Mouse (Mus musculus) hindbrain, postnatal 0 days (tissue): Measurements from ENCODE around the gene Vtcn1. TPM values are rescaled to one million over a fixed set of nuclear protein-coding genes. Genes with fewer than 3 reads are reported as not detected.
A peak's percentile ranks its signal among the peaks of the same experiment; 100 is the strongest.

Experiments
- ATAC-seq: fragments of 200-750 bp; cut with Nextera tagmentation; 2 replicates; pipeline ENCODE4 v1.8.0; 2017; ENCODE audit warnings: mild to moderate bottlenecking, moderate TSS enrichment, moderate library complexity
- DNase-seq: peaks from one replicate; pipeline ENCODE4 v3.0.0-alpha.2; 2015; ENCODE audit warnings: low spot score
- H3K27ac ChIP-seq: fragments of 300-500 bp; sonication (generic); 2 replicates; pipeline ENCODE4 v1.5.1; 2014; ENCODE audit warnings: mild to moderate bottlenecking
- H3K27me3 ChIP-seq: fragments of 300-500 bp; sonication (generic); 2 replicates; pipeline ENCODE4 v1.6.1; 2014; ENCODE audit warnings: low read length, mixed read lengths; ENCODE audit not compliant: insufficient read depth
- H3K36me3 ChIP-seq: fragments of 300-500 bp; sonication (generic); 2 replicates; pipeline ENCODE4 v1.6.1; 2014; ENCODE audit warnings: low read length, mixed read lengths; ENCODE audit not compliant: insufficient read depth
- H3K4me1 ChIP-seq: fragments of 300-500 bp; sonication (generic); 2 replicates; pipeline ENCODE4 v1.6.1; 2014; ENCODE audit warnings: antibody characterized with exemption, low read length, mixed read lengths; ENCODE audit not compliant: insufficient read depth
- H3K4me2 ChIP-seq: fragments of 300-500 bp; sonication (generic); 2 replicates; pipeline ENCODE4 v1.6.1; 2014; ENCODE audit warnings: low read depth, mild to moderate bottlenecking, low read length, moderate library complexity, mixed read lengths
- H3K4me3 ChIP-seq: fragments of 300-500 bp; sonication (generic); 2 replicates; pipeline ENCODE4 v1.5.1; 2014; ENCODE audit warnings: low read length
- H3K9ac ChIP-seq: fragments of 300-500 bp; sonication (generic); replicated peaks from 2 replicates; pipeline ENCODE4 v1.6.1; 2014; ENCODE audit warnings: mild to moderate bottlenecking, low read length, moderate library complexity, mixed read lengths
- H3K9me3 ChIP-seq: fragments of 300-500 bp; sonication (generic); 2 replicates; pipeline ENCODE4 v1.6.1; 2016; ENCODE audit warnings: low read length, mixed read lengths
- CTCF ChIP-seq: IDR thresholded peaks from 2 replicates; pipeline ENCODE4 v1.5.1; 2016; ENCODE audit warnings: antibody characterized with exemption, control low read depth, low read depth
- WGBS: fragments of 180-500 bp; shearing (Covaris S2); extraction: QIAGEN DNeasy Blood & Tissue Kit; methylation state at CpG from one replicate; pipeline ENCODE4 v1.1.7; 2014; 5-methylcytosine and 5-hydroxymethylcytosine counted together
- polyA plus RNA-seq: library from polyadenylated mRNA; unstranded; fragments of >200 nt; fragmentation: Nextera tagmentation; extraction: Ambion mirVana; gene quantifications from 2 replicates; pipeline ENCODE4 v1.2.1, GENCODE M21; 2015
- total RNA-seq: library from RNA; depleted of rRNA; stranded (reverse); fragments of >200 nt; gene quantifications from 2 replicates; pipeline ENCODE4 v1.2.3, GENCODE M21; 2014; rRNA removed

Gene Vtcn1
- total and polyA plus RNA-seq, 2 experiments from 2014 or later, result 0.05 TPM; not detected in 1

DNA sequence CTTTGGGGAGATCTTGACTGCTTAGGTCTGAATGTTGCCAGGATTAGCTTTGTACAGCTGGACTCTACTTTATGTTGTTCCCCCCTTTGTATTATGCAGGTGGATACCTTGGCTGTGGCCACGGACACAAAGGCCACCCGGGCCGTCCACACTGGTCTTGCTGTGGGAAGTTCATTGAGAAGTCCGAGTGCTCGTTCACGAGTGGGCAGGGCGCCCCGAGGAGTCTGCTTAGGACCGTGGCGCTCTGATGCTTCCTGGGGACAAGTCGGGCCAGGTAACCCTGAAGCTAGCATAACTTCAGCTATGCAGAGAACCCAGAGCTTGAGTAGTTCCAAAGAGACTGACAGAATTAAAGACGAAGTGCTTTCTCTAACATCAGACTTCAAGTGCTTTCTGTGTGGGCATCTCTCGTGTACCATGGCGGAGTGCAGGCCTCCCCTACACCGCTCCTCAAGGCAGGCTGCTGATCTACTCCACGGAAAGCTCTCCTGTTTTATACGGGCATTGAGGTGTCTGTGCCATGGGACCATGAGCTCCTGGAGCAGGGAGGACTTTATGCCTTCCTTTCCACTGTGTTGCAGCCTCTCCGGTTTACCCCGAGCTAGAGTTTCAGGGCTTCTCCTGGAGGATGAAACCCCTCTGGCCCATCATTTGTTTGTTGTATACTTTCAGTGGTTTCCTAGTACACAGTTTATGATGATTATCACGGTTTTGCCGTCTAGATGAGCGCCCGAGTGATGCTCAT is 106.2 kb downstream of the Vtcn1 start:
- H3K9me3 ChIP-seq, result no peaks in the 10 kb centered on the region
- no peak overlapping the region for H3K9ac ChIP-seq
- no peaks in the 10 kb centered on the region for H3K4me1 ChIP-seq
- no peak overlapping the region for H3K27ac ChIP-seq
- no peak for TF ChIP-seq CTCF
- WGBS, result 94% methylated on average over 23 of the region's 23 CpGs
- no peaks in the 10 kb centered on the region for H3K27me3 ChIP-seq
- no peak overlapping the region for H3K4me3 ChIP-seq
- no peak overlapping the region for H3K4me2 ChIP-seq
- DNase-seq (no peak), ATAC-seq (no peak)
- peaks cover 22% of the 10 kb centered on the region for H3K36me3 ChIP-seq

DNA sequence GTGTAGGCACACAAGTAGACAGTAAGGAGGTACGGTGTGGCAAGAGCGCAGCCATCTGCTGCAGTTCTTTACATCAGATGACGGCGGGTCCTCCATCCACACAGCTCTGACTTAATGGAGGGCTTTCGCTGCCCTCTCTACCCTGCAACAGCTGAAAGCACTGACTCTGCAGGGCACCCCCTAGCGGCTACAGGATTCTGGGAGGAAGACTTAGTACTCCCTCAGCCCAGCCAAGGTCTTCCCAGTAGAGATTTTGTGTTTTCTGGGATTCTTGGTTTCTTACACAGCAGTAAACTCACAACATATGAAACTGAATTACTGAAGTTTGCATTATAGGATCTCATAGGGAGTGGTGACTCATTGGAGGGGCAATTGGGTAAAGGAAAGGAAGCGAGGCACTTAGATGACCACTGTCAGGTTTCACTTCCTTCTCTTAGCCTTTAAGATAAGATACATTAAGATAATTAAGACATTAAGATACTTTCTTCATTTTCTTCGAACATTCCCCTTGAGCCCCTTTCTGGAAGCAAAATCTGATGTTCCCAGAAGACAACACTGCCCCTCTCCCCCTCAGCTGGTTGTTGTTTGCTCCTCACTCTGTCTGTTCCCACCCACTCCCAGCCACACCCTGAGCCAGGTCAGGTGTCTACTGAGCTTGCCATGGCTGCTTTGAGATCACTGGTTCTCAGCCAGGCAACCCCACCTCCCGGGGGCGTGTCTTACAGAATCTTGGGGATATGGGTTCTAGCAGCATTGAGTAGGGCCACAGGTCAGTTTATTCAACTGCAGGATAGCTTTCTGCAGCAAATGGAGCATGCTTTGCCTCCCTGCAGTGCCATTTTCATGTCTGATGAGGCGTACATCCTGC is 107.1 kb downstream of the Vtcn1 start:
- Histone ChIP-seq H3K4me1 (no peaks in the 10 kb centered on the region), H3K9ac (no peak overlapping the region), H3K4me3 (no peak overlapping the region), H3K4me2 (no peak overlapping the region), H3K9me3 (no peaks in the 10 kb centered on the region), H3K36me3 (peaks cover 22% of the 10 kb centered on the region), H3K27ac (no peak overlapping the region), H3K27me3 (no peaks in the 10 kb centered on the region)
- WGBS, result 71% methylated on average over 11 of the region's 11 CpGs
- DNase-seq, result no peak
- ATAC-seq, result no peak
- TF ChIP-seq CTCF, result peak; percentile 23; the same call in 1 of the 2 replicates

DNA sequence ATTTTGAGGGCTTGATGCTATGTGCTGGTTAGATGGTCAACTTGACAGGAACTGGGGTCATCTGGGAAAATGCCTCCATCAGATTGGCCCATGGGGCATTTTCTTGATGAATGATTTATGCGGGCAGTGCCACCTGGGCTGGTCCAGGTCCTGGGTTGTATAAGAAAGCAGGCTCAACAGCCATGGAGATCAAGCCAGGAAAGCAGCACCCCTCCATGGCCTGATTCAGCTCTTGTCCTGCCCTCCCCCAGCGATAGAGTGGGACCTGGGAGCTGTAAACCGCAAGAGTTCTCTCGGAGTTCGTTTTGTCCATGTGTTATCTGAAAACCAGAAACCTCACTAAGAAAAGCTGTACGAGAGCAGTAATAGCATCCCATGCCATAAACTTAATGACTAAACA is 110.3 kb downstream of the Vtcn1 start:
- WGBS, result 95% methylated on average over 6 of the region's 6 CpGs

DNA sequence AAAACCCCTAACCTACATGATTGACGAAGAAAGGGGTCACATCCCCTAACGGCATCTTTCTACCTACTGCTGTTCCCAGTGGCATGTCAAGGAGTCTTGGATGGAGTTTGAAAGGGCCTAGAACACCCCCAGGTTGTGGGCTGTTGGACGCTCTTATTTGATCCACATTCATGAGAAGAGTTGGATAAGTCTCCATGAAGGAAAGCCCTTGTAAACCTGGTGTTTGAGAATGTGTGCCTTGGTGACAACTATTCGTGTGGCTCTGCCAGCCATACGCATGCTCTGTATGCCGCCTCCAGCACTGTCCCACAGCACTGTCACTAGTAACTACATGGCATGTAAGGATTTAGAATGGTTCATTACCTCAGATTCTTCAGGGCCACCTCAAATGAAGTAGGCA is 110.9 kb downstream of the Vtcn1 start:
- 92% methylated on average over 6 of the region's 6 CpGs for WGBS
- H3K4me1 ChIP-seq, result no peaks in the 10 kb centered on the region

More for the DNA sequence above, 110.3 kb downstream of the Vtcn1 start:
- no peak for TF ChIP-seq CTCF
- no peak for DNase-seq
- Histone ChIP-seq H3K36me3 (peaks cover 13% of the 10 kb centered on the region), H3K4me3 (no peak overlapping the region), H3K9me3 (no peaks in the 10 kb centered on the region), H3K4me2 (no peak overlapping the region), H3K27ac (no peak overlapping the region), H3K27me3 (no peaks in the 10 kb centered on the region), H3K9ac (no peak overlapping the region), H3K4me1 (no peaks in the 10 kb centered on the region)
- ATAC-seq, result no peak

DNA sequence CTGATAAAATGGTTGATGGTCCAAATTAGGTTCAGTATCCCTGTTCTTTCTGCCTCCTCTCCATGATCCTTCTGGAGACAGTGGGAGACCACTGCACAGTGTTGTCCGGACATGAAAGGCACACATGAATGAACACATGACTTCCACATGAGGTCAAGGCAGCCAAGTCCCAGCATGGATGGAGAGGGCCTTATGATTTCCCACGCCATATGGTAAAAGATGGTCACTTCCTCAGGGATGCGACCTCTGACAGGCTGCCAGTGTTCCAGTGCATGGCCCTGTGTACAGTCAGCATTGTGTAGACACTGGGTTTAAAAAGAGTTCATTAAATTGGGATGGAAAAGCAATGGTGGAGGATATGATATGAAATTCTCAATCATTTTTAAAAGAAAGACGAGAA is 113.0 kb downstream of the Vtcn1 start:
- Histone ChIP-seq H3K27ac (no peak overlapping the region), H3K4me1 (no peaks in the 10 kb centered on the region), H3K9me3 (no peaks in the 10 kb centered on the region), H3K4me3 (no peak overlapping the region), H3K9ac (no peak overlapping the region), H3K27me3 (no peaks in the 10 kb centered on the region), H3K36me3 (peaks cover 11% of the 10 kb centered on the region), H3K4me2 (no peak overlapping the region)
- 81% methylated on average over 4 of the region's 4 CpGs for WGBS
- ATAC-seq (peak; percentile 32), DNase-seq (no peak)
- TF ChIP-seq CTCF, result no peak

More for the DNA sequence above, 110.9 kb downstream of the Vtcn1 start:
- no peaks in the 10 kb centered on the region for H3K9me3 ChIP-seq
- H3K36me3 ChIP-seq, result peaks cover 13% of the 10 kb centered on the region
- H3K27me3 ChIP-seq, result no peaks in the 10 kb centered on the region
- ATAC-seq, result no peak
- DNase-seq, result no peak
- TF ChIP-seq CTCF, result no peak
- no peak overlapping the region for H3K9ac ChIP-seq
- no peak overlapping the region for H3K27ac ChIP-seq
- H3K4me3 ChIP-seq, result no peak overlapping the region
- no peak overlapping the region for H3K4me2 ChIP-seq

DNA sequence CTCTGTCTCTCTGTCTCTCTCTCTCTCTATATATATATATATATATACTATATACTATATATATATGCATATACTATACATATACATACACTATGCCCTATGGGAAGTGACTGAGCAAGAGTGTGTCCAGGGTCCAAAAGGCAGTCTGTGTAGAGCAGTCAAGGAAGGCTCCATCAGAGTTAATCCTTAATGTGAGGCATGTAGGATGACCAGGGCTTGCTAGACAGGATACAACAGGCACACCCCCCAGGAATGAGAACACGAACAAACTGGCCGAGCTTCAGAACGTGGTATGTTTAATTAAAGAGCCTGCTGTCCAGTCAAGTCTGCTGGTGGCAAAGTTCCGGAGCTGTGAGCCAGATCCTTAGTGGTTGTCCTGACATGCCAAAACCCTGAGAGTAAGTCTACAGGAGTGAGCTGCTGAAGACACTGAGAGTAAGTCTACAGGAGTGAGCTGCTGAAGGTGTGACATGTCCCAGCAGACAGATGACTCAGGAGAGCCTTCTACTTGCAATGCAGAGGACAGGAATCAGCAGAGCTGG is 115.3 kb downstream of the Vtcn1 start:
- no peak overlapping the region for H3K9ac ChIP-seq
- no peak overlapping the region for H3K27ac ChIP-seq
- H3K27me3 ChIP-seq, result no peaks in the 10 kb centered on the region
- H3K9me3 ChIP-seq, result no peaks in the 10 kb centered on the region
- DNase-seq (no peak), ATAC-seq (no peak)
- H3K4me1 ChIP-seq, result no peaks in the 10 kb centered on the region
- no peak overlapping the region for H3K4me3 ChIP-seq
- H3K4me2 ChIP-seq, result no peak overlapping the region
- 87% methylated on average over 4 of the region's 4 CpGs for WGBS
- no peak for TF ChIP-seq CTCF
- H3K36me3 ChIP-seq, result no peaks in the 10 kb centered on the region

Other genes starting within 250 kb of the Vtcn1 start
- gene Man1a2, start 140.0 kb upstream of the Vtcn1 start, total RNA-seq, result 44.3 and 49.0 TPM in 2 replicates
- 73.2 and 88.3 TPM in 2 replicates for gene Man1a2, start 140.0 kb upstream of the Vtcn1 start, polyA plus RNA-seq
- 9.0 and 9.9 TPM in 2 replicates for gene Trim45, start 96.7 kb downstream of the Vtcn1 start, total RNA-seq
- 5.2 and 5.9 TPM in 2 replicates for gene Trim45, start 96.7 kb downstream of the Vtcn1 start, polyA plus RNA-seq
- 6.7 and 8.4 TPM in 2 replicates for gene Ttf2, start 144.2 kb downstream of the Vtcn1 start, total RNA-seq
- gene Ttf2, start 144.2 kb downstream of the Vtcn1 start, polyA plus RNA-seq, result 3.3 and 3.9 TPM in 2 replicates
- gene Cd101, start 204.1 kb downstream of the Vtcn1 start, total RNA-seq, result 0.36 and 0.68 TPM in 2 replicates
- gene Cd101, start 204.1 kb downstream of the Vtcn1 start, polyA plus RNA-seq, result 0.13 TPM in 1 of 2 replicates, not detected in the other